Mouse (Mus musculus): ENCODE data around the gene Pias1.

DNA sequence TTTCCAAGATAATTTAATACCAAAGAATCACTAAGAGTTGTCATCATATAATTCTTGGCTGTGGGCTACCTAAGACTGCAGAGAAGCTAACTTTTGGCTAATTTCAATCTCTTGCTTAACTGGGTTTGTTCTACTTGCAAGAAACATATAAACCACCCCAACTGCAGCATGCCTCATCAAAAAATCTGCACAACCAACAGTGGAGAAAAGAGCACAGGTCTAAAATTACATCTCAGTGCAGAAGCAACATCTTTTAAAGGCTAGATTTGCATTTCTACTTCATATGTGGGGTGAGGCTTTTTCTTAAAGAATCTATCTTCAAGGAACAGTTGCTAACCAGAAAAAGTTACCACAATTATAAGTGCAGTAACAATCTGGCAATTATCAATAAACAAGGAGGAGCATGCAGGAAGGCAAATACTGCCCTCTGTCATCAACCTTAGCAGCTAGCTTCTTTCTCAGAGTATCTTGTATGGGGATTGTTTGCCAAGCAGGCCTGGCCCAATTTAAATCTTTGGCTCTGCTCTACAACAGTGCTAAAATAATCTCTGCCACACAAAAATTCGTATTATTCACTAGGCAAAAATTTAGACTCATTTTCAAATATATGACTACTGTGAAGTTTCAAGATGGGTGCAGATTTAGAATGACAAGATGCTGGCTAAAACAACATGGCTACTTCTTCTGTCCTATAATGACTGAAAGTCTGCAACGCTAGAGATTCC lies 62.7 kb downstream of the Pias1 start:
- no peak for TF ChIP-seq CTCF (IDR thresholded peaks at IDR 0.05; ENCODE audit: low read depth, low read length)
- TF ChIP-seq POLR2A (IDR thresholded peaks at IDR 0.05; ENCODE audit: borderline replicate concordance, low read depth, low read length) = no peak

Measured in bone marrow macrophage, adult 2 months (primary cell).